Mouse (Mus musculus): ENCODE results near the gene Pdia4. TPM values are rescaled to one million over a fixed set of nuclear protein-coding genes. Genes with fewer than 3 reads are reported as not detected.
"Not testable (repeated sequence)": the region's sequence is repeated elsewhere in the genome, so short reads cannot be mapped to it uniquely, and the experiment has no call there.

The Pdia4 gene
- polyA plus RNA-seq, 1 experiment from 2014 or later, result 351 TPM

DNA sequence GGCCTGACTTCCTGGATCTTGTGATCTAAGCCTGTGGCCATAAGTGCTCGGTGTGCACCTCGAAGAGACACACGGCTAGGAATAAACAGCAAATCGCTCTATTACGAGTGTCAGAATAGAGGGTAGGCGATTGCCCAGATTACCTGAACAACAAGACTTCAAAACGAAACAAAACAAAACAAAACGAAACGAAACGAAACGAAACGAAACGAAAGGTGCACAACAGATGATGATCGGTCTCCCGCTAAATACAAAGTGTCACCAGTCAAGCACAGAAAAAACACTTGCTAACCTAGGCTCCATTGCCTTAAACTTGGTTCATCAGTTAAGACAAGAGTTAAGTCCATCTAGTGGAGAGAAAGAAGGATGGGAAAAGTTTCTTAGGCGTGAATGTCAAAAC, 53.8 kb downstream of the Pdia4 start:
- H3K4me2 ChIP-seq (replicated peaks; ENCODE audit: low read depth, low read length); H3K27me3 ChIP-seq (ENCODE audit: control insufficient read depth, insufficient read depth, low read length); ATAC-seq (ENCODE audit: low FRiP score, low TSS enrichment); H3K4me3 ChIP-seq (ENCODE audit: low read length); H3K36me3 ChIP-seq (ENCODE audit: control insufficient read depth, insufficient read depth, low read length); H3K27ac ChIP-seq (ENCODE audit: low read depth, low read length); H3K9ac ChIP-seq (ENCODE audit: low read depth, low read length); H3K4me1 ChIP-seq (ENCODE audit: control insufficient read depth, insufficient read depth, low read length); H3K9me3 ChIP-seq (ENCODE audit: control insufficient read depth, low read length): not testable (repeated sequence)
- 79% methylated on average over 13 of the region's 16 CpGs for WGBS

GRCm38 (mm10) chr6:47757849-47758248, 55.4 kb downstream of the Pdia4 start:
- not testable (repeated sequence) for H3K27me3 ChIP-seq (ENCODE audit: control insufficient read depth, insufficient read depth, low read length); H3K4me3 ChIP-seq (ENCODE audit: low read length); H3K9ac ChIP-seq (ENCODE audit: low read depth, low read length); ATAC-seq (ENCODE audit: low FRiP score, low TSS enrichment); H3K27ac ChIP-seq (ENCODE audit: low read depth, low read length); H3K36me3 ChIP-seq (ENCODE audit: control insufficient read depth, insufficient read depth, low read length); H3K9me3 ChIP-seq (ENCODE audit: control insufficient read depth, low read length); H3K4me1 ChIP-seq (ENCODE audit: control insufficient read depth, insufficient read depth, low read length); H3K4me2 ChIP-seq (replicated peaks; ENCODE audit: low read depth, low read length)
- WGBS, result 2% methylated on average over 16 of the region's 38 CpGs

DNA sequence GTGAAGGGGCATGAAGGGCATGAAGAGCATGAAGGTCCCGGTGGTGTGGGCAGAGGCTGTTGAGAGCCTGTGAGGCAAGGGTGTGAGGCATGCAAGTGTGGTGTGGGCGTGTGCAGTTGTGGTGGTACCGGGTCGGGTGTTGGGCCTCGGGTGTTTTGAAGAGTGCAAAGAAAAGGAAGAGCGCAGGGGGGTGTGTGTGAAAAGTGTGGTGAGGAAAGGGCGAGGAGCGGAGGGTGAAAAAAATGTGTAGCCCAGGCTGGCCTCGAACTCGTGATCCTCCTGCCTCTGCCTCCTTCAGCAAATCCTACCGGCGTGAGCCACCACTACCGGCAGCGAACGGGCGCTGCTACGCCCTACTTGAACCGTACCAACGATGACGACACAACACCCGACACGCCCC, 55.8 kb downstream of the Pdia4 start:
- H3K27ac ChIP-seq (ENCODE audit: low read depth, low read length); H3K9ac ChIP-seq (ENCODE audit: low read depth, low read length); H3K36me3 ChIP-seq (ENCODE audit: control insufficient read depth, insufficient read depth, low read length); H3K4me2 ChIP-seq (replicated peaks; ENCODE audit: low read depth, low read length); ATAC-seq (ENCODE audit: low FRiP score, low TSS enrichment); H3K9me3 ChIP-seq (ENCODE audit: control insufficient read depth, low read length); H3K4me1 ChIP-seq (ENCODE audit: control insufficient read depth, insufficient read depth, low read length); H3K27me3 ChIP-seq (ENCODE audit: control insufficient read depth, insufficient read depth, low read length); H3K4me3 ChIP-seq (ENCODE audit: low read length): not testable (repeated sequence)
- 12% methylated on average over 5 of the region's 22 CpGs for WGBS

DNA sequence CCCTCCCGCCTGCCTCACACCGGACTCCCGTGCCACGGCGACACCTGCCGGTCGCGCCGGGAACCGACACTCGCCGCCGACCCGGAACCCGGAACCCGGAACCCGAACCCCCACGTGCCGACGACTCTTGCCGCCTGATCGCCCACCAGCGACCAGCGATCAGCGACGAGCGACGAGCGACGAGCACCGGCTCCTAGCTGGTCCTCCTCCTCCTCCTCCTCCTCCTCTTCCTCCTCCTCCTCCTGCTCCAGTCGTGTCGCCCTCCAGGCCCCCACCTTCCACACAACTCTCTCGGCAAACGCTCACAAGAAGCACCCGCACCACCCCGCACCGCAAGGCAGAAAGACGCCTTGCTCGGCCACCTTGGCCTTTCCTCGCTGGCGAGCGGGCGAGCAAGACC, 60.1 kb downstream of the Pdia4 start:
- not testable (repeated sequence) for H3K27ac ChIP-seq (ENCODE audit: low read depth, low read length); H3K4me2 ChIP-seq (replicated peaks; ENCODE audit: low read depth, low read length); ATAC-seq (ENCODE audit: low FRiP score, low TSS enrichment); H3K9ac ChIP-seq (ENCODE audit: low read depth, low read length); H3K9me3 ChIP-seq (ENCODE audit: control insufficient read depth, low read length); H3K4me3 ChIP-seq (ENCODE audit: low read length); H3K27me3 ChIP-seq (ENCODE audit: control insufficient read depth, insufficient read depth, low read length); H3K4me1 ChIP-seq (ENCODE audit: control insufficient read depth, insufficient read depth, low read length); H3K36me3 ChIP-seq (ENCODE audit: control insufficient read depth, insufficient read depth, low read length)
- WGBS, result 0% methylated on average over 9 of the region's 44 CpGs

GRCm38 (mm10) chr6:47748306-47748705, 64.9 kb downstream of the Pdia4 start:
- H3K36me3 ChIP-seq (ENCODE audit: control insufficient read depth, insufficient read depth, low read length); H3K4me1 ChIP-seq (ENCODE audit: control insufficient read depth, insufficient read depth, low read length); H3K27ac ChIP-seq (ENCODE audit: low read depth, low read length); ATAC-seq (ENCODE audit: low FRiP score, low TSS enrichment); H3K9ac ChIP-seq (ENCODE audit: low read depth, low read length); H3K9me3 ChIP-seq (ENCODE audit: control insufficient read depth, low read length); H3K27me3 ChIP-seq (ENCODE audit: control insufficient read depth, insufficient read depth, low read length): not testable (repeated sequence)
- 4% methylated on average over 8 of the region's 25 CpGs for WGBS
- peak overlapping the region; percentile 25; the same call in 1 of the 2 replicates for H3K4me2 ChIP-seq (replicated peaks; ENCODE audit: low read depth, low read length)
- H3K4me3 ChIP-seq (ENCODE audit: low read length), result peak overlapping the region; percentile 27

DNA sequence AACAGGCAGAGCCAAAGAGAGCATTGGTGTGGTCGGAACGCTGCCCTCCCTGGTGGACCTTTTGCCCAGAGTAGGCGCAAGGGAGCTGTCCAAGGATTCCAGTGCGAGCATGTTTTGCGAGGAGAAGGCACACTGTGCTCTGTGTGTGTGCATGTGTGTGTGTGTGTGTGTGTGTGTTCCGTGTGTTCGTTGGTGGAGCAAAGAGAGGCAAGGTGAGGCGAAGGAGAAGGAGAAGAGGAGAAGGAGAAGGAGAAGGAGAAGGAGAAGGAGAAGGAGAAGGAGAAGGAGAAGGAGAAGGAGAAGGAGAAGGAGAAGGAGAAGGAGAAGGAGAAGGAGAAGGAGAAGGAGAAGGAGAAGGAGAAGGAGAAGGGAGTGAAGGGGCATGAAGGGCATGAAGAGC, 65.3 kb downstream of the Pdia4 start:
- not testable (repeated sequence) for H3K36me3 ChIP-seq (ENCODE audit: control insufficient read depth, insufficient read depth, low read length); ATAC-seq (ENCODE audit: low FRiP score, low TSS enrichment); H3K27me3 ChIP-seq (ENCODE audit: control insufficient read depth, insufficient read depth, low read length); H3K4me3 ChIP-seq (ENCODE audit: low read length); H3K4me1 ChIP-seq (ENCODE audit: control insufficient read depth, insufficient read depth, low read length); H3K27ac ChIP-seq (ENCODE audit: low read depth, low read length); H3K9me3 ChIP-seq (ENCODE audit: control insufficient read depth, low read length); H3K4me2 ChIP-seq (replicated peaks; ENCODE audit: low read depth, low read length); H3K9ac ChIP-seq (ENCODE audit: low read depth, low read length)
- 79% methylated on average over 3 of the region's 8 CpGs for WGBS

MicroRNA genes within 50 kb of the gene (microRNA counts, 519-probe panel; counts per million panel counts)
- not detected for microRNA mmu-miR-704

Small RNA genes within 50 kb of the gene (microRNA-seq; reads per million reads assigned to microRNA genes)
- not detected for gene Mir704

Other genes with a start within 250 kb of the Pdia4 start
- 114 and 144 TPM in 2 replicates for gene Ezh2, start 218.1 kb downstream of the Pdia4 start, polyA plus RNA-seq (2014; fragmentation: Nextera tagmentation; extraction: Ambion mirVana)
- gene Zfp786, start 17.4 kb upstream of the Pdia4 start, polyA plus RNA-seq (2014; fragmentation: Nextera tagmentation; extraction: Ambion mirVana), result 2.1 and 3.1 TPM in 2 replicates
- gene Zfp398, start 22.2 kb upstream of the Pdia4 start, polyA plus RNA-seq (2014; fragmentation: Nextera tagmentation; extraction: Ambion mirVana), result 8.6 and 11.6 TPM in 2 replicates
- gene Zfp282, start 63.8 kb upstream of the Pdia4 start, polyA plus RNA-seq (2014; fragmentation: Nextera tagmentation; extraction: Ambion mirVana), result 10.8 and 14.5 TPM in 2 replicates
- 11.6 and 15.3 TPM in 2 replicates for gene Zfp212, start 107.0 kb upstream of the Pdia4 start, polyA plus RNA-seq (2014; fragmentation: Nextera tagmentation; extraction: Ambion mirVana)
- 6.6 and 8.2 TPM in 2 replicates for gene Zfp956, start 140.0 kb upstream of the Pdia4 start, polyA plus RNA-seq (2014; fragmentation: Nextera tagmentation; extraction: Ambion mirVana)
- gene Zfp777, start 235.5 kb upstream of the Pdia4 start, polyA plus RNA-seq (2014; fragmentation: Nextera tagmentation; extraction: Ambion mirVana), result 11.2 and 11.9 TPM in 2 replicates